Mouse (Mus musculus) heart, postnatal 0 days (tissue): ENCODE results near the gene Slc17a7. TPM values are rescaled to one million over a fixed set of nuclear protein-coding genes. Genes with fewer than 3 reads are reported as not detected.
A peak's percentile ranks its signal among the peaks of the same experiment; 100 is the strongest.

Experiments used
- ATAC-seq: fragments of 200-750 bp; cut with Nextera tagmentation; 2 replicates; pipeline ENCODE4 v1.8.0; 2017; ENCODE audit warnings: low read depth, moderate number of reproducible peaks, moderate library complexity; ENCODE audit not compliant: insufficient read depth
- DNase-seq: peaks from one replicate; pipeline ENCODE4 v3.0.0-alpha.2; 2016; ENCODE audit warnings: low spot score
- H3K27ac ChIP-seq: fragments of 300-500 bp; sonication (generic); 2 replicates; pipeline ENCODE4 v1.5.1; 2014; ENCODE audit warnings: low read depth, mild to moderate bottlenecking
- H3K27me3 ChIP-seq: fragments of 300-500 bp; sonication (generic); 2 replicates; pipeline ENCODE4 v1.6.1; 2014; ENCODE audit warnings: low read length, mixed read lengths; ENCODE audit not compliant: control insufficient read depth, insufficient read depth
- H3K36me3 ChIP-seq: fragments of 300-500 bp; sonication (generic); replicated peaks from 2 replicates; pipeline ENCODE4 v1.6.1; 2014; ENCODE audit warnings: low read length, mixed read lengths; ENCODE audit not compliant: control insufficient read depth, insufficient read depth
- H3K4me1 ChIP-seq: fragments of 300-500 bp; sonication (generic); 2 replicates; pipeline ENCODE4 v1.6.1; 2014; ENCODE audit warnings: antibody characterized with exemption; ENCODE audit not compliant: control insufficient read depth, insufficient read depth
- H3K4me2 ChIP-seq: fragments of 300-500 bp; sonication (generic); 2 replicates; pipeline ENCODE4 v1.6.1; 2014; ENCODE audit warnings: low read depth, mild to moderate bottlenecking, low read length, moderate library complexity
- H3K4me3 ChIP-seq: fragments of 300-500 bp; sonication (generic); 2 replicates; pipeline ENCODE4 v1.5.1; 2014; ENCODE audit warnings: low read depth, low read length
- H3K9ac ChIP-seq: fragments of 300-500 bp; sonication (generic); replicated peaks from 2 replicates; pipeline ENCODE4 v1.6.1; 2014; ENCODE audit warnings: low read depth, low read length, mixed read lengths
- H3K9me3 ChIP-seq: fragments of 300-500 bp; sonication (generic); replicated peaks from 2 replicates; pipeline ENCODE4 v1.6.1; 2016; ENCODE audit warnings: low read length; ENCODE audit not compliant: control insufficient read depth
- CTCF ChIP-seq: IDR thresholded peaks from 2 replicates; pipeline ENCODE4 v1.5.1; 2016; ENCODE audit warnings: antibody characterized with exemption, control low read depth, low read depth
- EP300 ChIP-seq: IDR thresholded peaks from 2 replicates; pipeline ENCODE4 v1.6.1; 2016; ENCODE audit warnings: antibody characterized with exemption, low read depth
- WGBS: fragments of 180-500 bp; shearing (Covaris S2); extraction: QIAGEN DNeasy Blood & Tissue Kit; methylation state at CpG from one replicate; pipeline ENCODE4 v1.1.7; 2014; 5-methylcytosine and 5-hydroxymethylcytosine counted together
- polyA plus RNA-seq: library from polyadenylated mRNA; unstranded; fragments of >200 nt; fragmentation: Nextera tagmentation; extraction: Ambion mirVana; gene quantifications from 2 replicates; pipeline ENCODE4 v1.2.1, GENCODE M21; 2015
- total RNA-seq: library from RNA; depleted of rRNA; stranded (reverse); fragments of >200 nt; gene quantifications from 2 replicates; pipeline ENCODE4 v1.2.3, GENCODE M21; 2014; ENCODE audit warnings: low replicate concordance

Slc17a7 gene
- total and polyA plus RNA-seq, 2 experiments from 2014 or later, result 4.3 to 12.7 TPM

DNA sequence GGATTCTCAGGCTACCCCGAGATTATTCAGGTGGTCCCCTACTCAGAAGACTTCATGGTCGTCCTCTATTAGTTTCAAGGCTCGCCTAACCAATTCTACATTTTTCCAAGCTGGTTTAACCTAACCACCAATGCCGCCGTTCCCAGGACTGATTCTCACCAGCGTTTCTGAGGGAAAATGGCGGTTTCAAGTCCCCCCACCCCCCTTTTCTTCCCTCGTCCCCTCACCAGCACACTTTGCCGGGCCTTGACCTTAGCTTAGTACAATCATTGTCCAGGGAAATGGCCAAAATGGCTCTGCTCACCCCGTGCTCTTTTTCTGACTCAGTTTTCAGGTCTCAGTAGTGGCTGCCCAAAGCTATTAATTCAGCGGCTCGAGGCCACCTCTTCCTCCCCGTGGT, 11.6 kb downstream of the Slc17a7 start:
- Histone ChIP-seq H3K9me3 (peaks cover 12% of the 10 kb centered on the region), H3K27ac (no peak overlapping the region), H3K9ac (no peak overlapping the region), H3K4me3 (no peak overlapping the region), H3K27me3 (peaks cover 74% of the 10 kb centered on the region), H3K4me1 (no peaks in the 10 kb centered on the region), H3K4me2 (no peak overlapping the region), H3K36me3 (no peaks in the 10 kb centered on the region)
- 9% methylated on average over 13 of the region's 13 CpGs for WGBS
- ATAC-seq, result no peak
- no peak for DNase-seq
- no peak for TF ChIP-seq CTCF
- TF ChIP-seq EP300, result no peak

GRCm38 (mm10) chr7:45175929-45176328, 12.2 kb downstream of the Slc17a7 start:
- H3K4me2 ChIP-seq, result peak overlapping the region; percentile 25

GRCm38 (mm10) chr7:45176356-45176755, 12.6 kb downstream of the Slc17a7 start:
- H3K4me3 ChIP-seq, result peak overlapping the region; percentile 27
- 0 out of 2 replicates have a peak, but pooled peaks cover 4% of the 10 kb centered on the region for H3K9me3 ChIP-seq
- WGBS, result 4% methylated on average over 27 of the region's 31 CpGs
- no peak for TF ChIP-seq CTCF
- ATAC-seq (no peak), DNase-seq (no peak)
- peaks cover 83% of the 10 kb centered on the region for H3K27me3 ChIP-seq
- H3K9ac ChIP-seq, result no peak overlapping the region
- no peaks in the 10 kb centered on the region for H3K36me3 ChIP-seq
- no peak overlapping the region for H3K27ac ChIP-seq
- no peaks in the 10 kb centered on the region for H3K4me1 ChIP-seq
- peak overlapping the region; percentile 25 for H3K4me2 ChIP-seq

More at GRCm38 (mm10) chr7:45175929-45176328, 12.2 kb downstream of the Slc17a7 start:
- peak overlapping the region; percentile 27 for H3K4me3 ChIP-seq
- TF ChIP-seq CTCF (no peak), EP300 (no peak)
- no peak overlapping the region for H3K9ac ChIP-seq
- no peaks in the 10 kb centered on the region for H3K4me1 ChIP-seq
- DNase-seq, result no peak
- peaks cover 79% of the 10 kb centered on the region for H3K27me3 ChIP-seq
- no peaks in the 10 kb centered on the region for H3K36me3 ChIP-seq
- 2% methylated on average over 23 of the region's 23 CpGs for WGBS
- H3K27ac ChIP-seq, result no peak overlapping the region
- H3K9me3 ChIP-seq, result peaks cover 7% of the 10 kb centered on the region; the same call in 1 of the 2 replicates
- ATAC-seq, result no peak

DNA sequence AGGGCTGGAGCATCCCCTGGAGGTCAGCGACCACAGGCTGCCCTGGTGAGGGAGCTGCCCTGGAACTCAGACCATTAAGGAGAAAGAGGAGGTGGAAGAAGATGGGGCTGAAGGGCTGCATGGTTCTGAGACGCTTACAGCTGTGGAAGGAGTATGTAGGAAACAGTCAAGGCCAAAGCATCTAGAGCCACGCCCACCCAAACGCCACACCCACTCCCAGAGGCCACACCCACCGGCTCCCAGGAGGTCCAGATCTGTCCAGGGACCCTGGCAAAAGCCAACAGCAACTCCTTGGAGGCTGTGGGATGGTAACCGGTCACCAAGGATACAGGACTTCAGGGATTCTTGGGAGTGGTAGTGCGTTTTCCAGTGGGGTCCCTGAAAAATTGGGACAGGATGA, 14.8 kb downstream of the Slc17a7 start:
- Histone ChIP-seq H3K4me3 (no peak overlapping the region), H3K36me3 (no peaks in the 10 kb centered on the region), H3K4me1 (0 out of 2 replicates have a peak, but pooled peaks cover 7% of the 10 kb centered on the region), H3K27me3 (peaks cover 97% of the 10 kb centered on the region), H3K4me2 (no peak overlapping the region), H3K9me3 (no peaks in the 10 kb centered on the region), H3K9ac (no peak overlapping the region), H3K27ac (no peak overlapping the region)
- TF ChIP-seq CTCF (no peak), EP300 (no peak)
- ATAC-seq (no peak), DNase-seq (no peak)
- WGBS, result 22% methylated on average over 7 of the region's 7 CpGs

DNA sequence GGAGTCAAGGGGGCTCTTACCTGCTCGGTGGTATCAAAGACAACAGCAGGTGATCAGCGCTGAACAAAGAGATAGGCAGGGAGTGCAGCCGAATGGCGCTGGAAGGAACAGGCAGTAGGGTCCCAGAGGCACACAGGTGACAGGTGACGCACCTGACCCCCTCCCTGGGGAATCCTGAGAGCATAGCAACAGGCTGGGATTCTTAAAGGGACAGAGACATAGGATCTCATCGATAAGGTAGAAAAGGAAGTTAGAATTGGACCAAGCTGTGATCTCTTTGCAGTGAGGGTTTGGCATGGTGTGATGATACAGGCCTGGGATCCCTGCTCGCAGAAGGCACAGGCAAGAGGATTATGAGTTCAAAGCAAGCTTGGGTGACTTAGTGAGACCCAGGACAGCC, 15.7 kb downstream of the Slc17a7 start, which contains the start of gene Gfy:
Gfy (minus strand) TSS at position 101 of the 400 bp plus-strand sequence.
- 0 out of 2 replicates have a peak, but pooled peaks cover 7% of the 10 kb centered on the region for H3K4me1 ChIP-seq
- no peak within 1 kb of the TSS for H3K4me2 ChIP-seq
- H3K4me3 ChIP-seq, result no peak within 1 kb of the TSS
- H3K27me3 ChIP-seq, result peaks cover 100% of the 10 kb centered on the region
- no peak for ATAC-seq
- no peaks in the 10 kb centered on the region for H3K9me3 ChIP-seq
- no peak for DNase-seq
- WGBS, result 37% methylated on average over 7 of the region's 7 CpGs
- no peaks in the 10 kb centered on the region for H3K36me3 ChIP-seq
- no peak within 1 kb of the TSS for H3K9ac ChIP-seq
- H3K27ac ChIP-seq, result no peak within 1 kb of the TSS
- TF ChIP-seq CTCF, result no peak
- no peak for TF ChIP-seq EP300

- Histone ChIP-seq H3K36me3 (no peaks in the 10 kb centered on the region), H3K4me3 (peak within 1 kb of the TSS; percentile 31), H3K9me3 (no peaks in the 10 kb centered on the region), H3K4me2 (peak within 1 kb of the TSS; percentile 60), H3K4me1 (0 out of 2 replicates have a peak, but pooled peaks cover 7% of the 10 kb centered on the region), H3K27me3 (peaks cover 100% of the 10 kb centered on the region), H3K9ac (no peak within 1 kb of the TSS), H3K27ac (no peak within 1 kb of the TSS)
- TF ChIP-seq CTCF (no peak), EP300 (no peak)
- no peak for ATAC-seq
- 24% methylated on average over 20 of the region's 20 CpGs for WGBS
- no peak for DNase-seq
Measured at GRCm38 (mm10) chr7:45180896-45181477, 17.2 kb downstream of the Slc17a7 start, which contains the start of gene Pth2. Pth2 (plus strand) TSS chr7:45180995.
